Mouse (Mus musculus) brown adipose tissue, adult 24 weeks (tissue): ENCODE data around the gene Speer3. TPM values are rescaled to one million over a fixed set of nuclear protein-coding genes. Genes with fewer than 3 reads are reported as not detected.
"Not testable (repeated sequence)": the region's sequence is repeated elsewhere in the genome, so short reads cannot be mapped to it uniquely, and the experiment has no call there.

ENCODE experiments used
- H3K27ac ChIP-seq: fragments of 200-500 bp; replicated peaks from 2 replicates; pipeline ENCODE4 v1.5.1; 2012; ENCODE audit warnings: low read depth, mild to moderate bottlenecking, low read length
- H3K4me1 ChIP-seq: fragments of 200-500 bp; 2 replicates; pipeline ENCODE4 v1.6.1; 2012; ENCODE audit warnings: low read length, mixed read lengths; ENCODE audit not compliant: control insufficient read depth, insufficient read depth, insufficient read length
- H3K4me3 ChIP-seq: fragments of 200-500 bp; 2 replicates; pipeline ENCODE4 v1.5.1; 2012; ENCODE audit warnings: low read depth, mild to moderate bottlenecking, low read length, moderate library complexity; ENCODE audit not compliant: insufficient read depth
- polyA plus RNA-seq: library from polyadenylated mRNA; stranded (reverse); fragments of >200 nt; gene quantifications from 2 replicates; pipeline ENCODE4 v1.2.4, GENCODE M21; 2012; ENCODE audit not compliant: missing spikeins, insufficient read depth, insufficient read length

Speer3 gene
- polyA plus RNA-seq, result not detected in 2 replicates

- H3K4me3 ChIP-seq, result no peak within 1 kb of the TSS
- no peak within 1 kb of the TSS for H3K27ac ChIP-seq
- H3K4me1 ChIP-seq, result no peaks in the 10 kb centered on the region
Measured at GRCm38 (mm10) chr5:13791319-13791718, at the start of gene Speer3. Gene Speer3 (plus strand): TSS chr5:13791619.

GRCm38 (mm10) chr5:13810496-13810895, 19.1 kb downstream of the Speer3 start:
- H3K4me3 ChIP-seq, H3K27ac ChIP-seq, H3K4me1 ChIP-seq: not testable (repeated sequence)

- no peak overlapping the region for H3K27ac ChIP-seq
- H3K4me3 ChIP-seq, result no peak overlapping the region
- no peaks in the 10 kb centered on the region for H3K4me1 ChIP-seq
Measured at GRCm38 (mm10) chr5:13825108-13825507, 33.7 kb downstream of the Speer3 start.

- no peak overlapping the region for H3K27ac ChIP-seq
- H3K4me3 ChIP-seq, result no peak overlapping the region
- no peaks in the 10 kb centered on the region for H3K4me1 ChIP-seq
Measured at GRCm38 (mm10) chr5:13826708-13827107, 35.3 kb downstream of the Speer3 start.

GRCm38 (mm10) chr5:13844317-13844716, 52.9 kb downstream of the Speer3 start:
- Histone ChIP-seq H3K4me3 (no peak overlapping the region), H3K4me1 (no peaks in the 10 kb centered on the region), H3K27ac (no peak overlapping the region)

Other genes starting within 250 kb of the Speer3 start
- gene Sema3e, start 233.7 kb downstream of the Speer3 start, polyA plus RNA-seq, result 0.36 and 0.46 TPM in 2 replicates